Mouse (Mus musculus): Measurements from ENCODE around the gene Prss41. TPM values are rescaled to one million over a fixed set of nuclear protein-coding genes. Genes with fewer than 3 reads are reported as not detected.

Prss41 gene
- polyA plus RNA-seq, 1 experiment from 2014 or later = 2.2 TPM

Small RNA genes lying within 50 kb of the gene (microRNA-seq; reads per million reads assigned to microRNA genes)
- gene Mir5125 = 1.0 reads per million

Other genes starting within 250 kb of the Prss41 start
- 24.8 and 31.4 TPM in 2 replicates for gene Zfp13, start 244.7 kb downstream of the Prss41 start, polyA plus RNA-seq (2014; fragmentation: Nextera tagmentation; extraction: Ambion mirVana)
- gene Zscan10, start 243.3 kb downstream of the Prss41 start, polyA plus RNA-seq (2014; fragmentation: Nextera tagmentation; extraction: Ambion mirVana) = not detected in 2 replicates
- 0.38 and 1.1 TPM in 2 replicates for gene Mmp25, start 198.9 kb downstream of the Prss41 start, polyA plus RNA-seq (2014; fragmentation: Nextera tagmentation; extraction: Ambion mirVana)
- gene Bicdl2, start 183.7 kb downstream of the Prss41 start, polyA plus RNA-seq (2014; fragmentation: Nextera tagmentation; extraction: Ambion mirVana) = 0.26 TPM in 1 of 2 replicates, not detected in the other
- gene Hcfc1r1, start 170.6 kb downstream of the Prss41 start, polyA plus RNA-seq (2014; fragmentation: Nextera tagmentation; extraction: Ambion mirVana) = 110 and 150 TPM in 2 replicates
- 43.9 and 44.9 TPM in 2 replicates for gene Thoc6, start 170.3 kb downstream of the Prss41 start, polyA plus RNA-seq (2014; fragmentation: Nextera tagmentation; extraction: Ambion mirVana)
- gene Tnfrsf12a, start 166.7 kb downstream of the Prss41 start, polyA plus RNA-seq (2014; fragmentation: Nextera tagmentation; extraction: Ambion mirVana) = 1.2 and 1.9 TPM in 2 replicates
- gene Cldn6, start 164.9 kb downstream of the Prss41 start, polyA plus RNA-seq (2014; fragmentation: Nextera tagmentation; extraction: Ambion mirVana) = not detected in 2 replicates
- 0.50 and 0.92 TPM in 2 replicates for gene Cldn9, start 160.1 kb downstream of the Prss41 start, polyA plus RNA-seq (2014; fragmentation: Nextera tagmentation; extraction: Ambion mirVana)
- gene 1520401A03Rik, start 121.4 kb downstream of the Prss41 start, polyA plus RNA-seq (2014; fragmentation: Nextera tagmentation; extraction: Ambion mirVana) = not detected in 2 replicates
- 16.2 and 18.2 TPM in 2 replicates for gene Pkmyt1, start 117.8 kb downstream of the Prss41 start, polyA plus RNA-seq (2014; fragmentation: Nextera tagmentation; extraction: Ambion mirVana)
- 56.6 and 69.2 TPM in 2 replicates for gene Paqr4, start 103.3 kb downstream of the Prss41 start, polyA plus RNA-seq (2014; fragmentation: Nextera tagmentation; extraction: Ambion mirVana)
- gene Kremen2, start 98.3 kb downstream of the Prss41 start, polyA plus RNA-seq (2014; fragmentation: Nextera tagmentation; extraction: Ambion mirVana) = 0.71 and 0.80 TPM in 2 replicates
- gene Flywch1, start 72.6 kb downstream of the Prss41 start, polyA plus RNA-seq (2014; fragmentation: Nextera tagmentation; extraction: Ambion mirVana) = 210 and 220 TPM in 2 replicates
- 70.7 and 95.4 TPM in 2 replicates for gene Flywch2, start 58.1 kb downstream of the Prss41 start, polyA plus RNA-seq (2014; fragmentation: Nextera tagmentation; extraction: Ambion mirVana)
- 498 and 502 TPM in 2 replicates for gene Srrm2, start 53.6 kb downstream of the Prss41 start, polyA plus RNA-seq (2014; fragmentation: Nextera tagmentation; extraction: Ambion mirVana)
- gene Elob, start 15.0 kb downstream of the Prss41 start, polyA plus RNA-seq (2014; fragmentation: Nextera tagmentation; extraction: Ambion mirVana) = 1,255 and 1,621 TPM in 2 replicates
- 0.41 TPM in 1 of 2 replicates, not detected in the other for gene Prss33, start 8.1 kb downstream of the Prss41 start, polyA plus RNA-seq (2014; fragmentation: Nextera tagmentation; extraction: Ambion mirVana)
- gene Prss32, start 317 bp downstream of the Prss41 start, polyA plus RNA-seq (2014; fragmentation: Nextera tagmentation; extraction: Ambion mirVana) = not detected in 2 replicates
- not detected in 2 replicates for gene Prss21, start 23.9 kb upstream of the Prss41 start, polyA plus RNA-seq (2014; fragmentation: Nextera tagmentation; extraction: Ambion mirVana)
- gene Dcpp1, start 36.7 kb upstream of the Prss41 start, polyA plus RNA-seq (2014; fragmentation: Nextera tagmentation; extraction: Ambion mirVana) = not detected in 2 replicates
- not detected in 2 replicates for gene Dcpp2, start 36.7 kb upstream of the Prss41 start, polyA plus RNA-seq (2014; fragmentation: Nextera tagmentation; extraction: Ambion mirVana)
- gene Dcpp3, start 73.3 kb upstream of the Prss41 start, polyA plus RNA-seq (2014; fragmentation: Nextera tagmentation; extraction: Ambion mirVana) = not detected in 2 replicates
- not detected in 2 replicates for gene Sbp, start 97.5 kb upstream of the Prss41 start, polyA plus RNA-seq (2014; fragmentation: Nextera tagmentation; extraction: Ambion mirVana)
- not detected in 2 replicates for gene Sbpl, start 111.1 kb upstream of the Prss41 start, polyA plus RNA-seq (2014; fragmentation: Nextera tagmentation; extraction: Ambion mirVana)
- gene Prss30, start 136.4 kb upstream of the Prss41 start, polyA plus RNA-seq (2014; fragmentation: Nextera tagmentation; extraction: Ambion mirVana) = not detected in 2 replicates
- gene Prss22, start 153.9 kb upstream of the Prss41 start, polyA plus RNA-seq (2014; fragmentation: Nextera tagmentation; extraction: Ambion mirVana) = not detected in 2 replicates
- 0.17 TPM in 1 of 2 replicates, not detected in the other for gene Prss27, start 194.0 kb upstream of the Prss41 start, polyA plus RNA-seq (2014; fragmentation: Nextera tagmentation; extraction: Ambion mirVana)
- 73.1 and 75.9 TPM in 2 replicates for gene Kctd5, start 229.3 kb upstream of the Prss41 start, polyA plus RNA-seq (2014; fragmentation: Nextera tagmentation; extraction: Ambion mirVana)

All from midbrain, embryonic 14.5 days (tissue).